Mouse (Mus musculus) embryo, embryonic 11.5 days (tissue): ENCODE measurements around the gene Phf7.

ENCODE experiments used
- DNase-seq: peaks from one replicate; pipeline ENCODE4 v3.0.0-alpha.2; 2012; ENCODE audit warnings: low read depth, low spot score

Gene Phf7

DNA sequence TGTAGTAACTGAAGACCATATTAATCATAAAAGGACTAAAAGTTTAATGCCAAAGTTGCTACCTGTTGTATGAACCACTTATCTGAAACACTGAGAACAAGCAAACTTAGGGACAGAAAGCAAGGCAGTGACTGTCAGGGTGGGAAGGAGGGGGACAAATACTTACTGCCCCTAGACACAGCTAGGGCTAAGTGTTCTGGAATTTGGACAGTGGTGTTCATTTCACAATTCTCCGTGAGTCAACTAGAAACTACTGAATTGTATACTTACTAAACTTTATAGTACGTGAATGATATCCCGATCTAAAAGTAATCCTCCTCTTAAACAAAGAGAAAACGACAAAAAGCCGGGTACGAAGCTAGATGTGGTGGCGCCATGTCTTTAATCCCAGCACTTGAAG lies 51.5 kb downstream of the Phf7 start:
- no peak for DNase-seq

DNA sequence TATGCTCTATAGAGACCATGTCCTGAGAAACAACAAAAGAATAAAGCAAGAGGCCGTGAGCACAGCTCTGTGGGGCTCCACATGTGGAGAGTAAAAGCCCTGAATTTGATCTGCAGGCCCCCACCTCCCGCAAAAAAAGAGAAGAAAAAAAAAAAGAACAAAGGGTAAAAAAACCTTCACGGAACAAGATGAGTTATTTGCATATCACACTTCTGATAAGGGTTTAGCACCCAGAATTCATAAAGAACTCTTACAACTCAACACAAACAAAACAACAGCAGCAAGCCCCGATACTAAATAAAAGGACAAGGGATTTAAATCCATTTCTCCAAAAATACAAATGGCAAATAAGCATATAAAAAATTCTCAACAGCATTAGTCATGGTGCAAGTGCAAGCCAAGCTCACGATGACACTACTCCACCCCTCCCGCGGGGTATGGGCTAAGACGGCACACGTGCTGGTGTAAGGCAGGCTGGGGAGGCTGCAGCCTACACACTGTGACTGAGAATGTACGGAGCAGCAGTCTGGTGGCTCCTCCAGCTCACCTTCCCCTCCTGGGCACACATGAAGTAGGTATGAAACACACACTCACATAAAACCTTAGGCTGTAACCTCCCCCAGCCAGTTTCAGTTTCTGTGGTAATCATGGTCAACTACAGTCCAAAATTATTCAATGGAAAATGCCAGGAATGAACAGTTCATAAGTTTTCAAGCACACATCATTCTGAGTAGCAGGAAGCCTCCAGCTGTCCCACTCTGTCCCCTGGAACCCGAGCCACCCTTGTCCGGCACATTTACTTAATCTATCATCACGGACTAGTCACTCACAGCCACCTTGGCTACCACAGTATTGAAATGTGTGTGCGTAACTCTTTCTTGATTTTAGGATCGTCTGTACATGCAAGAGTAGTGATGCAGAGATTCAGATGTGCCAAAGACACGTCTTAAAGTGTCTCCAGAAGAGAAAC lies 53.3 kb downstream of the Phf7 start:
- no peak for DNase-seq

- DNase-seq, result no peak
Observed at GRCm38 (mm10) chr14:31195968-31196367, 55.1 kb downstream of the Phf7 start.

GRCm38 (mm10) chr14:31195521-31195920 lies 55.6 kb downstream of the Phf7 start:
- DNase-seq, result no peak

DNA sequence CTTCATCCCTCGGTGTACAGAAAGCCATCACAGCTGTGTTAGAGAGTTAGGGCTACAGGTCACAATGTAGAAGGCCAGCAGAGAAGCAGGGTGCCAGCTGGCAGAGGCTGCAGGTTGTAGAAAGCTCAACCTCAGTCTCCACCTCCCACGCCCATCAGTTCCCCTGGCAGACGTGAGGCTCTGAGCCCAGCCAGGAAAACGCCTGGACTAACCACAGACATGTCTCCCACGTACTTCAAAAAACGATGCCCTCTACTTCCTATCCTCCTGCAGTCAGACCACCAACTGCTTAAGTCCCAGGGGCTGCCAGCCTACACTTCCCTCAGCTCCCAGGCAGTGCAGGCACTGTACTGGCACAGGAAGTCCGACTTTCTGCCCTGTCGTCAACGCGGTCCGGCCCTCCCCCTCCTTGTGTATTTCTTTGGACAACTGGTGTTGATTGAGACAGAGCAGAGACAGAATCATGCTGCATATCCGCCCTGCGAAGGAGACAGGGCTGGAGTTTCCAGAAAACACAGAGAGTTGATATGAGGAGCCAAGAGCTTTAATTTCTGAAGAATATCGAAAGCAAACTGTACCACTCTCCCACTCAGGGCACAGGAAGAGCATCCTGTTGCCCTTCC lies 56.1 kb downstream of the Phf7 start:
- DNase-seq, result no peak

- DNase-seq, result no peak
Observed at GRCm38 (mm10) chr14:31194441-31194840, 56.7 kb downstream of the Phf7 start.

- DNase-seq, result no peak
Observed at GRCm38 (mm10) chr14:31193791-31194190, 57.3 kb downstream of the Phf7 start.

DNA sequence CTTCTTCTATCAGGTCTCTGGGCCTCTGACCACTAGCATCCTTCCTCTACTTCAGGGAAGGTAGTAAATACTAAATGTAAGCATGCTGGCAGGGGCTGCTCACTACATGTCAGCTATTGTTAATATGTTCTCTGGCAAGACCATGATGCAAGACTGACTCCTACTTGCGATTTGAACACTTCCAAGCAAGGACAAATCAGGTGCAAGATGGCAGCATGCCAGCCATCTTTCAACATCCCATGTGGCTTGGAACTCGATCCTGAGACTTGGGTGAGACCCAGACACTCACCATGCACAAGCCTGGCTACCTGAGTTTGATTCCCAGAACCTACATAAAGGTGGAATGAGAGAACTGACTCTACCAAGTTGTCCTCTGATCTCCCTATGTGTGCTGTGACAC lies 59.2 kb downstream of the Phf7 start:
- DNase-seq, result no peak

DNA sequence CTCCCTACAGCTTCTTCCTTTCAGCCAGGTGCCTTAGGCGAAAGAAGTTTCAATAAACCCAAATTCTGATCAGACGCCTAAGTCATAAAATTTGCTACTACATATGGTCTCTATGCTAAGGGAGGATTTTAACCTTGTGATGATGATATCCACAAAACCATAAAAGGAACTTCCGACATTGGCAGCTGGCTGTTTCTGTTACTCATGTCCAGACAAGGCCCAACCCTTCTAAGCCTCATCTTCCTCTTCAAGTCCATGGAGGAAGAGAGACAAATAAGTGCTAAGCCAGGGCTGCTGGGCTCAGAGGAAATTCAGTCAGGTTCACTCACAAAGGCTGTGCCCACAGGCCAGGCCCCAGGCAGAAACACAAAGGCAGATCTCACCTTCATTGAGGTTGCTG lies 61.8 kb downstream of the Phf7 start:
- DNase-seq, result no peak

DNA sequence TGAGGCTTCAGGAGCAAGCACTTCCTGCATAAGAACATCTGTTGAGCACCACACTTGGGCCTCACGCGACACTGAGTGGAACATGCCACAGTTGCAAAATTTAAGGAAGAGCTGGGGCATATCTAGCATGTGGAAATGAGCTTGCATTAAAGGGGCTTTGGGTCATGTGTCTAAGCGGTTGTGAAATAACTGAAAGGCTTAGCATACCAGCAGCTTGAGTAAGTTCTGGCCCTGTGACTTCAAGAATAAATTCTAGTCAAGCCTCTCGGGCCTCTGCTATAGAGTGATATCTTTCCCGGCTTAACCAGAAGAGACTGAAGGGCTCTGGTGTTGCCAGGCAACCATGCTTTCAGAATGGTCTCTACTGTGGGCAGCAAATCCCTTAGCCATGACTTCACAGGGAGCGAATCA lies 62.3 kb downstream of the Phf7 start:
- no peak for DNase-seq
